Mouse (Mus musculus) effector memory CD4-positive, alpha-beta T cell, adult 7 months (primary cell): ENCODE data around the gene Pepd. TPM values are rescaled to one million over a fixed set of nuclear protein-coding genes. Genes with fewer than 3 reads are reported as not detected.

Experiments used
- polyA plus RNA-seq: library from polyadenylated mRNA; unstranded; fragments of 100-300 nt; shearing (Covaris generic); gene quantifications from one replicate; pipeline ENCODE4 v1.2.1, GENCODE M21; 2017

Pepd gene
- polyA plus RNA-seq, result 31.5 TPM

GRCm38 (mm10) chr7:34911919-34912897 is at the start of gene Pepd:
Gene Pepd, plus strand, starts transcription at chr7:34912379.

DNA sequence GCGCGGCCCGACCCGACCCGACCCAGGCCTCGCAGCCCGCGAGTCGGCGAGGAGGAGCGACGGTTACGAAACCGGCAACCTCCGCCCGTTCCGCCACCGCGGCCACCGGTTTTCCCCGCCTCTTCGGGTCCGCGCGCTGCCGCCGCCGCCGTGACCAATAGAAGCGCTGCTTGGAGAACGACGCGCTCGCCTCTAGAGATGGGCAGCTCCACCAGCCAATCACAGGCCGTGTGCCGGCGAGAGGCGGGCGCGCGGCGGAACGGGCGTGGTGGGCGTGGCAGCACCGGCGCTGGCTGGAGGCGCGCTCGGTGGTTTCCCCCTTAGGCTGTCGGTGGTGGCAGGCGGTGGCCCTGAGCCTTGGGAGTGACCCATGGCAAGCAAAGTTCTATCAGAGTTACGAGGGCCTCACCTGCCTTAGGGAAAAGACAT is 144.3 kb downstream of the Pepd start, which contains the start of gene Cebpg:
Cebpg (minus strand) TSS at position 138 of the 429 bp plus-strand sequence.

Other genes with a start within 250 kb of the Pepd start
- gene Chst8, start 99.7 kb upstream of the Pepd start, polyA plus RNA-seq, result 0.18 TPM
- 54.9 TPM for gene Cebpg, start 144.2 kb downstream of the Pepd start, polyA plus RNA-seq
- 0.54 TPM for gene Cebpa, start 206.9 kb downstream of the Pepd start, polyA plus RNA-seq